Mouse (Mus musculus) hindbrain, embryonic 12.5 days (tissue): ENCODE measurements at regions not wholly inside any gene's neighbourhood (a gene's known extent, or its start where the extent isn't known, plus 50 kb on each side); places are given as distances from the start of the nearest gene placed in this dataset.

Source experiments
- ATAC-seq: fragments of 200-750 bp; cut with Nextera tagmentation; 2 replicates; pipeline ENCODE4 v1.8.0; 2017; ENCODE audit warnings: moderate TSS enrichment; ENCODE audit not compliant: low FRiP score
- H3K27ac ChIP-seq: fragments of 300-500 bp; sonication (generic); 2 replicates; pipeline ENCODE4 v1.5.1; 2016; ENCODE audit warnings: mild to moderate bottlenecking
- H3K27me3 ChIP-seq: fragments of 300-500 bp; sonication (generic); 2 replicates; pipeline ENCODE4 v1.6.1; 2016; ENCODE audit warnings: mild to moderate bottlenecking
- H3K36me3 ChIP-seq: fragments of 300-500 bp; sonication (generic); 2 replicates; pipeline ENCODE4 v1.6.1; 2016; ENCODE audit warnings: mild to moderate bottlenecking
- H3K4me1 ChIP-seq: fragments of 300-500 bp; sonication (generic); 2 replicates; pipeline ENCODE4 v1.6.1; 2016
- H3K4me2 ChIP-seq: fragments of 300-500 bp; sonication (generic); replicated peaks from 2 replicates; pipeline ENCODE4 v1.6.1; 2016; ENCODE audit warnings: mild to moderate bottlenecking
- H3K4me3 ChIP-seq: fragments of 300-500 bp; sonication (generic); 2 replicates; pipeline ENCODE4 v1.5.1; 2016; ENCODE audit warnings: mild to moderate bottlenecking
- H3K9ac ChIP-seq: fragments of 300-500 bp; sonication (generic); 2 replicates; pipeline ENCODE4 v1.6.1; 2016; ENCODE audit warnings: mild to moderate bottlenecking, moderate library complexity
- H3K9me3 ChIP-seq: fragments of 300-500 bp; sonication (generic); replicated peaks from 2 replicates; pipeline ENCODE4 v1.6.1; 2016; ENCODE audit warnings: mild to moderate bottlenecking
- WGBS: fragments of 180-500 bp; shearing (Covaris S2); methylation state at CpG from one replicate; pipeline ENCODE4 v1.1.7; 2016; 5-methylcytosine and 5-hydroxymethylcytosine counted together

DNA sequence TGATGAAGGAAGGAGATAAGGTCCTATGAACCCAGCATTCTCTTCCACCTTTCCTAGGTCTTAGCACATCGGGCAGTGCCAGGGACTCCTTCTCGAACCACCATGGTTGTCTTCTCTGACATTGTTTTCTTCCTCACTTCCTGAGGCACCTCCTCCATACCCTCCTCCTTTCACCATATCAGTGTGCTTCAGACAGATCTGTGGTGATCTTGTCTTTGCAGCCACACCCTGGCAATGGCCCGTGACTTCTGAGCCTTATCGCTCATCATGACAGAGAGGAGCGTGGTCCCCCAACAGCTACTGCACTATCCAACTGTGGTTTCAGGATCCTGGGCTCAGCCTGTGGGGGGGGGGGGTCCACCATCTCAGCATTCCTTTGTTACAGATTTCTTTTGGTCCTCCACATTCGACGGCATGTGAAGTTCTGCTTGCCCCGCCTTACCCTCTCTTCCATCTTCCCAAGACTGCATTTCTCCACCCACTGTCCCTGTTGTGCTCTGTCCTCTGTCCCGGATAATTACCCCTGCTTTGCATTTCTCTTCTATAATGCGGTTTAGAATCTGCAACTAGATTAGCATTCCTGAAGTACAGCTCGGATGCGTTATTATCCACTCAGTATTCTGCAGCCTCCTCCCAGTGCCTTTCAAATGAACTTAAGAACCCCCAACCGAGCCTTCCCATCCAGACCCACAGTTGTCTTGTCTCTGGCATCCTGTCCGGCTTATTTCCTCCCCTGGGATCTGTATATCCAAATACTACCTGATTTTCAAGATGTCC is 67.2 kb upstream of the Ccn6 start:
- no peak overlapping the region for H3K4me2 ChIP-seq
- no peaks in the 10 kb centered on the region for H3K9me3 ChIP-seq
- H3K9ac ChIP-seq: no peak overlapping the region
- no peak overlapping the region for H3K4me3 ChIP-seq
- 46% methylated on average over 14 of the region's 14 CpGs for WGBS
- peaks cover 10% of the 10 kb centered on the region for H3K4me1 ChIP-seq
- peak overlapping the region; percentile 23; the same call in 1 of the 2 replicates for H3K27ac ChIP-seq
- peak; percentile 43; the same call in 1 of the 2 replicates for ATAC-seq
- no peaks in the 10 kb centered on the region for H3K27me3 ChIP-seq
- no peaks in the 10 kb centered on the region for H3K36me3 ChIP-seq

DNA sequence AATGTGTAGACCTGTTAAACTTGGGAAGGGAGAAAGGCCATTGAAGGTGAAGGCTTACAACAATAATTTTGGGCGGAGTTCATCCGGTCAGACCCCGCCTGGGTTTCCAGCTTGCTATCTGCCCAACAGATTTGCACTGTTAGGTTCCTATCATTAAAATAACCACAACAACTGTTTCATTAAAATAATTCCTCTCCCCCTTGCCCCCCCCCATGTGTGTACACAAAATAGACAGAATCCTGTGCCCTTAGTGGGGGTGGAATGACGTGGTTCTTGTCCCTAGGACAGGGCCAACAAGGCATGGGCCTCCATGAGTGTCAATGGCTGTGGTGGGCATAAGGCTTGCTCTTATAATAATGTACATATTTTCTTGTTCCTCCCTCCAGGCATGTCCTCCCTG is 65.6 kb upstream of the Ccn6 start:
- no peaks in the 10 kb centered on the region for H3K36me3 ChIP-seq
- H3K9ac ChIP-seq: no peak overlapping the region
- H3K4me1 ChIP-seq: peaks cover 10% of the 10 kb centered on the region
- no peak overlapping the region for H3K27ac ChIP-seq
- no peak overlapping the region for H3K4me3 ChIP-seq
- no peaks in the 10 kb centered on the region for H3K9me3 ChIP-seq
- no peak for ATAC-seq
- no peak overlapping the region for H3K4me2 ChIP-seq
- no peaks in the 10 kb centered on the region for H3K27me3 ChIP-seq
- WGBS: 96% methylated on average over 4 of the region's 4 CpGs

GRCm38 (mm10) chr10:39228027-39228426 is 64.4 kb upstream of the Ccn6 start:
- H3K27ac ChIP-seq: peak overlapping the region; percentile 77
- H3K36me3 ChIP-seq: no peaks in the 10 kb centered on the region
- H3K27me3 ChIP-seq: no peaks in the 10 kb centered on the region
- peak overlapping the region; percentile 30 for H3K4me2 ChIP-seq
- no peak for ATAC-seq
- H3K4me1 ChIP-seq: peaks cover 10% of the 10 kb centered on the region
- H3K4me3 ChIP-seq: no peak overlapping the region
- no peak overlapping the region; the same call in 1 of the 2 replicates for H3K9ac ChIP-seq
- no peaks in the 10 kb centered on the region for H3K9me3 ChIP-seq
- 53% methylated on average over 5 of the region's 5 CpGs for WGBS

GRCm38 (mm10) chr10:39227499-39227942 is 63.9 kb upstream of the Ccn6 start:
- no peaks in the 10 kb centered on the region for H3K27me3 ChIP-seq
- H3K4me3 ChIP-seq: no peak overlapping the region
- peaks cover 10% of the 10 kb centered on the region for H3K4me1 ChIP-seq
- H3K9me3 ChIP-seq: no peaks in the 10 kb centered on the region
- no peaks in the 10 kb centered on the region for H3K36me3 ChIP-seq
- H3K9ac ChIP-seq: no peak overlapping the region; the same call in 1 of the 2 replicates
- 30% methylated on average over 13 of the region's 13 CpGs for WGBS
- peak; percentile 66 for ATAC-seq
- H3K4me2 ChIP-seq: peak overlapping the region; percentile 30
- peak overlapping the region; percentile 77 for H3K27ac ChIP-seq

GRCm38 (mm10) chr10:39226518-39226917 is 62.9 kb upstream of the Ccn6 start:
- 54% methylated on average over 2 of the region's 2 CpGs for WGBS
- no peak for ATAC-seq

GRCm38 (mm10) chr10:39224449-39225094 is 61.0 kb upstream of the Ccn6 start:
- Histone ChIP-seq H3K36me3 (no peaks in the 10 kb centered on the region), H3K4me3 (no peak overlapping the region), H3K27me3 (no peaks in the 10 kb centered on the region), H3K4me2 (no peak overlapping the region), H3K9me3 (no peaks in the 10 kb centered on the region), H3K4me1 (peaks cover 10% of the 10 kb centered on the region), H3K27ac (no peak overlapping the region), H3K9ac (no peak overlapping the region)
- ATAC-seq: no peak
- 36% methylated on average over 5 of the region's 5 CpGs for WGBS

More at GRCm38 (mm10) chr10:39226518-39226917, 62.9 kb upstream of the Ccn6 start:
- H3K4me1 ChIP-seq: peaks cover 10% of the 10 kb centered on the region
- no peaks in the 10 kb centered on the region for H3K36me3 ChIP-seq
- H3K27me3 ChIP-seq: no peaks in the 10 kb centered on the region
- H3K9ac ChIP-seq: no peak overlapping the region
- no peak overlapping the region for H3K4me2 ChIP-seq
- 0 out of 2 replicates have a peak overlapping the region, but pooled peaks have one; percentile 77 for H3K27ac ChIP-seq
- no peaks in the 10 kb centered on the region for H3K9me3 ChIP-seq
- no peak overlapping the region for H3K4me3 ChIP-seq

GRCm38 (mm10) chr10:39221028-39221427 is 57.4 kb upstream of the Ccn6 start:
- Histone ChIP-seq H3K4me1 (no peaks in the 10 kb centered on the region), H3K9ac (no peak overlapping the region), H3K4me2 (no peak overlapping the region), H3K27me3 (no peaks in the 10 kb centered on the region), H3K4me3 (no peak overlapping the region), H3K27ac (no peak overlapping the region), H3K9me3 (0 out of 2 replicates have a peak, but pooled peaks cover 5% of the 10 kb centered on the region), H3K36me3 (no peaks in the 10 kb centered on the region)
- 89% methylated on average over 2 of the region's 2 CpGs for WGBS
- ATAC-seq: no peak

GRCm38 (mm10) chr10:39219366-39219765 is 55.8 kb upstream of the Ccn6 start:
- 88% methylated on average over 2 of the region's 2 CpGs for WGBS
- H3K9ac ChIP-seq: no peak overlapping the region
- no peak overlapping the region for H3K4me3 ChIP-seq
- no peak for ATAC-seq
- no peaks in the 10 kb centered on the region for H3K4me1 ChIP-seq
- no peaks in the 10 kb centered on the region for H3K36me3 ChIP-seq
- 0 out of 2 replicates have a peak, but pooled peaks cover 5% of the 10 kb centered on the region for H3K9me3 ChIP-seq
- H3K4me2 ChIP-seq: no peak overlapping the region
- H3K27me3 ChIP-seq: no peaks in the 10 kb centered on the region
- H3K27ac ChIP-seq: no peak overlapping the region

- Histone ChIP-seq H3K36me3 (no peaks in the 10 kb centered on the region), H3K9me3 (0 out of 2 replicates have a peak, but pooled peaks cover 5% of the 10 kb centered on the region), H3K4me1 (no peaks in the 10 kb centered on the region), H3K27me3 (no peaks in the 10 kb centered on the region), H3K4me3 (no peak overlapping the region), H3K9ac (no peak overlapping the region), H3K27ac (no peak overlapping the region), H3K4me2 (no peak overlapping the region)
- WGBS: 89% methylated on average over 5 of the region's 5 CpGs
- no peak for ATAC-seq
These were observed 54.6 kb upstream of the Ccn6 start for GRCm38 (mm10) chr10:39218151-39218550.

DNA sequence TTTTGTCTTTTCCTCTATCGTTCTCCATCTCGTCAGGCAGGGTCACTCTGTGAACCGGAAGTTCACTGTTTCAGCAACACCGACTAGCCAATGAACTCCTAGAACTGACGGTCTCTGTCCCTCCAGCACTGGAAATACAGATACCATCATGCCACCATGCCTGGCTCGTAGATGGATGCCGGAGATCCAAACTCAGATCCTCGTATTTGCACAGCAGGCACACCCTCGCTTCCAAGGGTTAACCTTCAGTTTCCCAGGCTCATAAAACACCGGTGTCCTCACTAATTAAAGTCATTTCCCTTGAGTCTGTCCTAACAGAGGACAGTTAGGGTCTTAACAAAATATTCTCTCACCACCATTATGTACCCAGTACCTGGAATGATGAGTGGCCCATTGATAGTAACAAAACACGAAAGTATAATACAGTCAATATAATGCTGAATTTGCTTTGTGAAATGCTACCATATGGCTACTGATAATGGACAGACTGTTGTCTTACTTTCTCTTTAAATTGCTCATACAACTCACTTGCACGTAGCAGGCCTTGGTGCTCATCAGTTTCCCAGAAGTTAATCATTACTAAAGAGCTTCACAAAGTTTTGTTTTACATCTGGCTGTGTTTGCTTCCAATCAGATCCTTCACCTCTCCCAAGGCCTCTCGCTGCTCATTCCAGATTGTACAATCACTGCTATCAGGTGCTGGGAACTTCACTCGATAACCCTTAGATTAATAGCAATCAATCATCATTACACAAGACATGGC is 52.7 kb upstream of the Ccn6 start:
- Histone ChIP-seq H3K4me1 (no peaks in the 10 kb centered on the region), H3K9ac (no peak overlapping the region), H3K4me2 (no peak overlapping the region), H3K36me3 (no peaks in the 10 kb centered on the region), H3K27me3 (no peaks in the 10 kb centered on the region), H3K9me3 (0 out of 2 replicates have a peak, but pooled peaks cover 10% of the 10 kb centered on the region), H3K27ac (no peak overlapping the region), H3K4me3 (no peak overlapping the region)
- no peak for ATAC-seq
- 87% methylated on average over 14 of the region's 14 CpGs for WGBS

DNA sequence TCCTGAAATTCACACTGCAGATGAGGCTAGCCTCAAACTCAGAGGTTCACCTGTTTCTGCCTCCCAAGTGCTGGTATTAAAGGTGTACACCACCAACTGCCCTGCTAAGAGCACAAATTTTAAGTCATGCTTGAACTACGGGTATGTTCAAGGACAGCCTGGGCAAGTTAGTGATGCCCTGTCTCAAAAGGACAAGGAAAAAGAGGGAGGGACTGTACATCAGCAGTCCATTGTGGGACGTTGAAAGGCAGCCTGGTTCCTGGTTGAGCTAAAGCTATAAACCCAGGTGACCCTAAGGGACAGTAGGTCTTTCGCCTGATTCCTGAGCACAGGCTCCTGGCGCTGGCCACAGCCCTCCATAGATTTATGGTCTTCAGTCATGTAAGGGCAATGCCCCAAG is 51.0 kb upstream of the Ccn6 start:
- 89% methylated on average over 4 of the region's 4 CpGs for WGBS
- ATAC-seq: no peak
- Histone ChIP-seq H3K9me3 (peaks cover 19% of the 10 kb centered on the region; the same call in 1 of the 2 replicates), H3K9ac (no peak overlapping the region), H3K36me3 (no peaks in the 10 kb centered on the region), H3K4me1 (peaks cover 5% of the 10 kb centered on the region), H3K27me3 (no peaks in the 10 kb centered on the region), H3K27ac (no peak overlapping the region), H3K4me3 (no peak overlapping the region), H3K4me2 (no peak overlapping the region)
